Mouse (Mus musculus) spleen, adult 2 months (tissue): Measurements from ENCODE around the gene Fxyd6. TPM values are rescaled to one million over a fixed set of nuclear protein-coding genes. Genes with fewer than 3 reads are reported as not detected.

Source experiments
- DNase-seq, 2 experiments: peaks; one replicate each; pipeline versions ENCODE4 v3.0.0 to v3.0.0-alpha.2; 2012 to 2021; ENCODE audit warnings: low spot score in 2 of 2, low read depth in 1 of 2
- H3K27ac ChIP-seq: fragments of 200-500 bp; 2 replicates; pipeline ENCODE4 v1.5.1; 2012; ENCODE audit warnings: low read length, inconsistent platforms; ENCODE audit not compliant: insufficient read depth
- H3K27me3 ChIP-seq: fragments of 200-500 bp; 2 replicates; pipeline ENCODE4 v1.6.1; 2012; ENCODE audit warnings: mild to moderate bottlenecking, moderate library complexity, low read length, inconsistent platforms; ENCODE audit not compliant: control insufficient read depth, insufficient read depth
- H3K36me3 ChIP-seq: fragments of 200-500 bp; 2 replicates; pipeline ENCODE4 v1.6.1; 2012; ENCODE audit warnings: mild to moderate bottlenecking, low read length, inconsistent platforms; ENCODE audit not compliant: control insufficient read depth, insufficient read depth
- H3K4me1 ChIP-seq: fragments of 200-500 bp; 2 replicates; pipeline ENCODE4 v1.6.1; 2011; ENCODE audit warnings: inconsistent platforms; ENCODE audit not compliant: control insufficient read depth, insufficient read depth, insufficient read length
- H3K4me3 ChIP-seq: fragments of 200-500 bp; 2 replicates; pipeline ENCODE4 v1.5.1; 2011; ENCODE audit warnings: mild to moderate bottlenecking, inconsistent platforms; ENCODE audit not compliant: insufficient read depth, insufficient read length; ENCODE audit errors: extremely low read depth
- CTCF ChIP-seq: fragments of 200-500 bp; IDR thresholded peaks from 2 replicates; pipeline ENCODE4 v1.5.1; 2011; ENCODE audit warnings: mild to moderate bottlenecking, inconsistent platforms; ENCODE audit not compliant: insufficient read depth, insufficient read length, insufficient replicate concordance; ENCODE audit errors: extremely low read depth
- POLR2A ChIP-seq: fragments of 200-500 bp; IDR thresholded peaks from 2 replicates; pipeline ENCODE4 v1.6.1; 2011; ENCODE audit warnings: low read depth, low read length, inconsistent platforms
- WGBS: fragments of 180-500 bp; shearing (Covaris S2); methylation state at CpG from one replicate; pipeline ENCODE4 v1.1.7; 2018; 5-methylcytosine and 5-hydroxymethylcytosine counted together
- polyA plus RNA-seq: library from polyadenylated mRNA; depleted of rRNA; stranded (reverse); fragments of >200 nt; gene quantifications from 2 replicates; pipeline ENCODE4 v1.2.3, GENCODE M21; 2012

Gene Fxyd6
- polyA plus RNA-seq, 1 experiment: 22.3 TPM

GRCm38 (mm10) chr9:45343066-45343465, 26.9 kb upstream of the Fxyd6 start:
- Histone ChIP-seq H3K4me3 (no peak overlapping the region), H3K36me3 (no peaks in the 10 kb centered on the region), H3K27ac (no peak overlapping the region), H3K4me1 (no peaks in the 10 kb centered on the region), H3K27me3 (no peaks in the 10 kb centered on the region)
- no peak for DNase-seq
- WGBS: 89% methylated on average over 3 of the region's 3 CpGs
- no peak for TF ChIP-seq POLR2A
- TF ChIP-seq CTCF: no peak

GRCm38 (mm10) chr9:45345516-45345915, 24.5 kb upstream of the Fxyd6 start:
- TF ChIP-seq POLR2A: no peak
- Histone ChIP-seq H3K27ac (no peak overlapping the region), H3K4me1 (no peaks in the 10 kb centered on the region), H3K4me3 (no peak overlapping the region), H3K36me3 (no peaks in the 10 kb centered on the region), H3K27me3 (no peaks in the 10 kb centered on the region)
- DNase-seq: no peak
- WGBS: 74% methylated on average over 2 of the region's 2 CpGs

GRCm38 (mm10) chr9:45346276-45346675, 23.7 kb upstream of the Fxyd6 start:
- Histone ChIP-seq H3K4me1 (no peaks in the 10 kb centered on the region), H3K4me3 (no peak overlapping the region), H3K27ac (no peak overlapping the region), H3K36me3 (no peaks in the 10 kb centered on the region), H3K27me3 (no peaks in the 10 kb centered on the region)
- WGBS: 76% methylated on average over 6 of the region's 6 CpGs
- DNase-seq: no peak
- TF ChIP-seq CTCF (no peak), POLR2A (no peak)

- H3K4me3 ChIP-seq: no peak overlapping the region
- TF ChIP-seq POLR2A (no peak), CTCF (no peak)
- no peak for DNase-seq
- no peaks in the 10 kb centered on the region for H3K27me3 ChIP-seq
- no peaks in the 10 kb centered on the region for H3K4me1 ChIP-seq
- H3K36me3 ChIP-seq: no peaks in the 10 kb centered on the region
- H3K27ac ChIP-seq: no peak overlapping the region
- 83% methylated on average over 6 of the region's 6 CpGs for WGBS
These were observed 21.4 kb upstream of the Fxyd6 start for GRCm38 (mm10) chr9:45348560-45348959.

- Histone ChIP-seq H3K4me1 (no peaks in the 10 kb centered on the region), H3K27ac (no peak overlapping the region), H3K27me3 (no peaks in the 10 kb centered on the region), H3K4me3 (no peak overlapping the region), H3K36me3 (no peaks in the 10 kb centered on the region)
- WGBS: 61% methylated on average over 4 of the region's 4 CpGs
- no peak for DNase-seq
- TF ChIP-seq CTCF: no peak
These were observed 20.8 kb upstream of the Fxyd6 start for GRCm38 (mm10) chr9:45349181-45349580.

GRCm38 (mm10) chr9:45349851-45350250, 20.1 kb upstream of the Fxyd6 start:
- no peaks in the 10 kb centered on the region for H3K27me3 ChIP-seq

GRCm38 (mm10) chr9:45355192-45355591, 14.8 kb upstream of the Fxyd6 start:
- Histone ChIP-seq H3K27me3 (no peaks in the 10 kb centered on the region), H3K27ac (no peak overlapping the region), H3K36me3 (no peaks in the 10 kb centered on the region), H3K4me1 (no peaks in the 10 kb centered on the region), H3K4me3 (no peak overlapping the region)
- TF ChIP-seq POLR2A (no peak), CTCF (no peak)
- no peak for DNase-seq
- WGBS: 79% methylated on average over 2 of the region's 2 CpGs

More at GRCm38 (mm10) chr9:45349851-45350250, 20.1 kb upstream of the Fxyd6 start:
- no peak for DNase-seq
- H3K4me1 ChIP-seq: no peaks in the 10 kb centered on the region
- H3K36me3 ChIP-seq: no peaks in the 10 kb centered on the region
- 74% methylated on average over 5 of the region's 5 CpGs for WGBS
- no peak overlapping the region for H3K4me3 ChIP-seq
- H3K27ac ChIP-seq: no peak overlapping the region
- no peak for TF ChIP-seq POLR2A
- TF ChIP-seq CTCF: no peak
